Mouse (Mus musculus) cortical plate, adult 2 months (tissue): ENCODE data around the gene Syt15. TPM values are rescaled to one million over a fixed set of nuclear protein-coding genes. Genes with fewer than 3 reads are reported as not detected.

Experiments used
- H3K27ac ChIP-seq: fragments of 200-500 bp; 2 replicates; pipeline ENCODE4 v1.5.1; 2012; ENCODE audit warnings: low read length, control low read depth, inconsistent platforms; ENCODE audit not compliant: insufficient read depth
- H3K4me1 ChIP-seq: fragments of 200-500 bp; 2 replicates; pipeline ENCODE4 v1.6.1; 2011; ENCODE audit warnings: low read length; ENCODE audit not compliant: control insufficient read depth, insufficient read depth
- H3K4me3 ChIP-seq: fragments of 200-500 bp; 2 replicates; pipeline ENCODE4 v1.5.1; 2011; ENCODE audit warnings: mild to moderate bottlenecking, low read length, control low read depth; ENCODE audit not compliant: insufficient read depth
- CTCF ChIP-seq: fragments of 200-500 bp; IDR thresholded peaks from 2 replicates; pipeline ENCODE4 v1.5.1; 2011; ENCODE audit warnings: mild to moderate bottlenecking, control low read depth, low read length; ENCODE audit not compliant: insufficient read depth; ENCODE audit errors: extremely low read depth
- POLR2A ChIP-seq: fragments of 200-500 bp; IDR thresholded peaks from 2 replicates; pipeline ENCODE4 v1.6.1; 2011; ENCODE audit warnings: mild to moderate bottlenecking, low read length, control low read depth; ENCODE audit not compliant: insufficient read depth; ENCODE audit errors: extremely low read depth
- polyA plus RNA-seq: library from polyadenylated mRNA; depleted of rRNA; stranded (reverse); fragments of >200 nt; gene quantifications from 2 replicates; pipeline ENCODE4 v1.2.3, GENCODE M21; 2012

Gene Syt15
- polyA plus RNA-seq, 1 experiment: 1.2 TPM

- Histone ChIP-seq H3K27ac (no peak within 1 kb of the TSS), H3K4me3 (peak within 1 kb of the TSS; percentile 51), H3K4me1 (no peaks in the 10 kb centered on the region)
- TF ChIP-seq CTCF (no peak), POLR2A (no peak)
These were observed 18.0 kb upstream of the Syt15 start, which contains the start of gene Gprin2 for GRCm38 (mm10) chr14:34201231-34202035. Gene Gprin2, minus strand, starts transcription at chr14:34201653.

GRCm38 (mm10) chr14:34207996-34208395 is 11.4 kb upstream of the Syt15 start:
- no peak overlapping the region for H3K4me3 ChIP-seq
- no peak overlapping the region for H3K27ac ChIP-seq
- TF ChIP-seq POLR2A (no peak), CTCF (no peak)
- no peaks in the 10 kb centered on the region for H3K4me1 ChIP-seq

GRCm38 (mm10) chr14:34208651-34209050 is 10.7 kb upstream of the Syt15 start:
- no peak overlapping the region for H3K27ac ChIP-seq
- TF ChIP-seq POLR2A (no peak), CTCF (peak; percentile 57)
- no peaks in the 10 kb centered on the region for H3K4me1 ChIP-seq
- H3K4me3 ChIP-seq: no peak overlapping the region

GRCm38 (mm10) chr14:34209080-34209479 is 10.3 kb upstream of the Syt15 start:
- no peak for TF ChIP-seq POLR2A
- no peak for TF ChIP-seq CTCF
- no peaks in the 10 kb centered on the region for H3K4me1 ChIP-seq

GRCm38 (mm10) chr14:34209942-34210341 is 9.5 kb upstream of the Syt15 start:
- H3K4me1 ChIP-seq: no peaks in the 10 kb centered on the region
- H3K27ac ChIP-seq: no peak overlapping the region
- no peak for TF ChIP-seq CTCF
- no peak for TF ChIP-seq POLR2A
- no peak overlapping the region for H3K4me3 ChIP-seq

More at GRCm38 (mm10) chr14:34209080-34209479, 10.3 kb upstream of the Syt15 start:
- Histone ChIP-seq H3K27ac (no peak overlapping the region), H3K4me3 (no peak overlapping the region)

GRCm38 (mm10) chr14:34215451-34216127 is 3.8 kb upstream of the Syt15 start:
- no peak for TF ChIP-seq CTCF
- no peak for TF ChIP-seq POLR2A
- H3K4me3 ChIP-seq: no peak overlapping the region
- no peak overlapping the region for H3K27ac ChIP-seq
- no peaks in the 10 kb centered on the region for H3K4me1 ChIP-seq

GRCm38 (mm10) chr14:34219786-34220198 is 397 bp downstream of the Syt15 start:
- no peak overlapping the region for H3K27ac ChIP-seq
- H3K4me3 ChIP-seq: no peak overlapping the region
- no peaks in the 10 kb centered on the region for H3K4me1 ChIP-seq
- no peak for TF ChIP-seq POLR2A
- TF ChIP-seq CTCF: no peak

GRCm38 (mm10) chr14:34220426-34220825 is 1.0 kb downstream of the Syt15 start:
- H3K4me1 ChIP-seq: no peaks in the 10 kb centered on the region
- no peak overlapping the region for H3K27ac ChIP-seq
- no peak overlapping the region for H3K4me3 ChIP-seq
- TF ChIP-seq CTCF (no peak), POLR2A (no peak)

- no peak overlapping the region for H3K4me3 ChIP-seq
- H3K4me1 ChIP-seq: no peaks in the 10 kb centered on the region
- no peak overlapping the region for H3K27ac ChIP-seq
- TF ChIP-seq POLR2A (no peak), CTCF (no peak)
These were observed 2.2 kb downstream of the Syt15 start for GRCm38 (mm10) chr14:34221416-34222077.
